Mouse (Mus musculus) hindbrain, embryonic 10.5 days (tissue): ENCODE measurements around the gene Sarnp. TPM values are rescaled to one million over a fixed set of nuclear protein-coding genes. Genes with fewer than 3 reads are reported as not detected.

Experiments
- DNase-seq: peaks from one replicate; pipeline ENCODE4 v3.0.0-alpha.2; 2017; ENCODE audit warnings: low spot score
- H3K27ac ChIP-seq: fragments of 300-500 bp; sonication (generic); 2 replicates; pipeline ENCODE4 v1.5.1; 2016; ENCODE audit warnings: mild to moderate bottlenecking, moderate library complexity
- H3K27me3 ChIP-seq: fragments of 300-500 bp; sonication (generic); 2 replicates; pipeline ENCODE4 v1.6.1; 2016; ENCODE audit warnings: mild to moderate bottlenecking; ENCODE audit not compliant: poor library complexity, insufficient read depth, severe bottlenecking
- H3K36me3 ChIP-seq: fragments of 300-500 bp; sonication (generic); 2 replicates; pipeline ENCODE4 v1.6.1; 2016; ENCODE audit warnings: mild to moderate bottlenecking, moderate library complexity
- H3K4me1 ChIP-seq: fragments of 300-500 bp; sonication (generic); replicated peaks from 2 replicates; pipeline ENCODE4 v1.6.1; 2016; ENCODE audit warnings: mild to moderate bottlenecking
- H3K4me3 ChIP-seq: fragments of 300-500 bp; sonication (generic); 2 replicates; pipeline ENCODE4 v1.5.1; 2016; ENCODE audit warnings: mild to moderate bottlenecking, moderate library complexity
- H3K9me3 ChIP-seq: fragments of 300-500 bp; sonication (generic); 2 replicates; pipeline ENCODE4 v1.6.1; 2016; ENCODE audit warnings: mild to moderate bottlenecking, moderate library complexity
- WGBS: fragments of 180-500 bp; shearing (Covaris S2); methylation state at CpG from one replicate; pipeline ENCODE4 v1.1.7; 2016; 5-methylcytosine and 5-hydroxymethylcytosine counted together
- polyA plus RNA-seq: library from polyadenylated mRNA; unstranded; fragments of >200 nt; fragmentation: Nextera tagmentation; extraction: Ambion mirVana; gene quantifications from 2 replicates; pipeline ENCODE4 v1.2.1, GENCODE M21; 2016

Gene Sarnp
- polyA plus RNA-seq, 1 experiment from 2014 or later, result 251 TPM

DNA sequence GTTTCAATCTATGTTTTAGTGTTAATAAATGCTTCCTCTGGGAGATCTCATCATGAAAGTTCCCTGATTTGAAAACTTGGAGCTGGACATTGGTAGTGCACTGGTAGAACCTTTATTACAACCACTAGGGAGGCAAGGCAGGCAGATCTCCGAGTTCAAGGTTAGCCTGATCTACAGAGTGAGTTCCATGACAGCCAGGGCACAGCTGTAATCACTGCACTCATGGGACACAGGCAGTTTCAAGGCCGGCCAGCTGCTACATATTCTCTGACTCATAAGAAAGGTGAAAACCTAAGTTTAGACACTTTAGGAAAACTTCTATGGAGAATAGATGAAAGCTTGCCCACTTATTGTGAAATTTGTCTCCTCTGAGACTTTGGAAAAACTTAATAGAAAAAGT is 61.7 kb downstream of the Sarnp start:
- H3K36me3 ChIP-seq, result peaks cover 86% of the 10 kb centered on the region
- no peaks in the 10 kb centered on the region for H3K27me3 ChIP-seq
- DNase-seq, result no peak
- no peak overlapping the region for H3K27ac ChIP-seq
- no peak overlapping the region for H3K4me3 ChIP-seq
- 0 out of 2 replicates have a peak, but pooled peaks cover 2% of the 10 kb centered on the region for H3K4me1 ChIP-seq
- WGBS, result 89% methylated on average over 2 of the region's 2 CpGs
- H3K9me3 ChIP-seq, result no peaks in the 10 kb centered on the region

DNA sequence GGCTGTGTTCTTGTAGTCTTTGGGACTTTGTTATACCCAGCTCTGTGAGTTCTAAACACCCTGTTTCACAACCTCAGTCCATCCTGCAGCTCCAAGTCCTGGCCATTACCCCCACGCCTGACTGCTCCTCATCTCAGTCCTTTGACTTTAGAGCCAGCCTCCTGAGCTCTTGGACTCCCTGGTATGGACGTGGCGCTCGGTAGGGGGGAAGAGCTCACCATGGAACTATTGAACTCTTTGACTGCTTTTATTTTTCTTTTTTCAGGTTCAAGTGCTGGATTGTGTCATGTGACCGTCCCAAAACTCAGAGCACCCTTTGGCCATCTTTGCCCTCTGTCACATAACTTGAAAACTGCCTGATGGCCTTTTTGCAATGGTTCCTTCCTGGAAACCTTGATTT is 64.9 kb downstream of the Sarnp start:
- Histone ChIP-seq H3K4me1 (peaks cover 16% of the 10 kb centered on the region), H3K27me3 (no peaks in the 10 kb centered on the region), H3K4me3 (no peak overlapping the region), H3K27ac (no peak overlapping the region), H3K9me3 (no peaks in the 10 kb centered on the region), H3K36me3 (peaks cover 88% of the 10 kb centered on the region)
- no peak for DNase-seq
- WGBS, result 83% methylated on average over 5 of the region's 5 CpGs

DNA sequence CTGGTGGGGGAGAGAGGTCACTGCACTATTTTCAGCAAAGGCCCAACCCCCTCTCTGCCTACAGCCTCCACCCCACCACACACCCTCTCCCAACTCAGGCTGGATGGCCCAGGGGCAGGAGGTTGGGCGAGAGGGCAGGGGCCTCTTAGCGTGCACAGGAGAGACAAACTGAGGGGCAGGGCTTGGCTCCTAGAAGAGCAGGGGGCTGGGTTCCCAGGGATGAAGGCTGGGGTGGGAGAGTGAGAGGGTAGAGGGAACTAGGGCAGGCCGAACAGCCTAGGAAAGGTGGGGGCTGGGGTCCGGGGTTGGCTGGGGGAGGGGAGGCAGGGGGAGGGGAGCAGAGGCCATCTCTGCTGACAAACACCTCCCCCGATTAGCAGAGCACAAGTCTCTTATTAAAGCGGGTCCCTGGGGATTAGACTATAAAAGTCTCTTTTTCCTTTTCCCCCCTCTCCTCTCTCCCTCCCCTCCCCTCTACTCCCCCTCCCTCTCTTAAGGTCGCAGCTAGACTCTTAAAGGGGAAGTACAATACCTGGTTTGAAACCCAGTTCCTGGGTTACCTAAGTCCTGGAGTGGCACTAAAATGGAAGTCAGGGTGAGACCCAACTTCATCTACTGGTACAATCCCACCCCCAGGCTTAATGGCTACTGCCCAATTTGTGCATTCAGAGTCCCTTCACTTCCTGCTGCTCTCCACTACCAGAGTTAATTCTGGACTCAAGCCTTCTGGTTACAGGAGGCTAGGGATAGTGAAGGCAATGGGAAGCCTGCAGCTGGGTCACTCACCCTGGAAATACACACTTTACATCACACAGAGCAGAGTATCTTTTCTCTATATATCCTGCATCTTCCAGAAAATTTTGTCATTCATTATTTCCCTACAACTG is 72.1 kb downstream of the Sarnp start:
- peaks cover 10% of the 10 kb centered on the region; the same call in 1 of the 2 replicates for H3K27me3 ChIP-seq
- peak overlapping the region; percentile 92 for H3K27ac ChIP-seq
- H3K36me3 ChIP-seq, result peaks cover 42% of the 10 kb centered on the region
- peaks cover 57% of the 10 kb centered on the region for H3K4me1 ChIP-seq
- H3K9me3 ChIP-seq, result no peaks in the 10 kb centered on the region
- 0% methylated on average over 7 of the region's 7 CpGs for WGBS
- DNase-seq, result peak; percentile 84
- H3K4me3 ChIP-seq, result peak overlapping the region; percentile 87

DNA sequence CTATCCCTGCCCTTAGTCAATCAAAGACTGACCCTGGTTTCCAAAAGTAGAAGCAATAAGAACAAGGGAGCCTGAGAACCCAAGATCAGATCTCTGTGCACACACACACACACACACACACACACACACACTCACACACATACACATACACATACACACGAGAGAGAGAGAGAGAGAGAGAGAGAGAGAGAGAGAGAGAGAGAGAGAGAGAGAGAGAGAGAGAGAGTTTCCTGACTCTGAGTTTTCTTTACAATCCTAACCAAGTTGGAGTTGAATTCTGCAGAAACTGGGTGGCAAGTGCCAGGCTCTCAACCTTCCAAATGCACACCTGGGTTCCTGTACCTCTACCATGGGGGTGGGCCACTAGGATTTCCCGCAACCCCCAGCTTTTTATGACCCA is 72.7 kb downstream of the Sarnp start:
- no peak for DNase-seq
- H3K9me3 ChIP-seq, result no peaks in the 10 kb centered on the region
- H3K36me3 ChIP-seq, result peaks cover 35% of the 10 kb centered on the region
- H3K27me3 ChIP-seq, result peaks cover 16% of the 10 kb centered on the region
- 5% methylated on average over 2 of the region's 2 CpGs for whole genome bisulfite sequencing
- peak overlapping the region; percentile 92 for H3K27ac ChIP-seq
- H3K4me1 ChIP-seq, result peaks cover 55% of the 10 kb centered on the region
- H3K4me3 ChIP-seq, result peak overlapping the region; percentile 87

DNA sequence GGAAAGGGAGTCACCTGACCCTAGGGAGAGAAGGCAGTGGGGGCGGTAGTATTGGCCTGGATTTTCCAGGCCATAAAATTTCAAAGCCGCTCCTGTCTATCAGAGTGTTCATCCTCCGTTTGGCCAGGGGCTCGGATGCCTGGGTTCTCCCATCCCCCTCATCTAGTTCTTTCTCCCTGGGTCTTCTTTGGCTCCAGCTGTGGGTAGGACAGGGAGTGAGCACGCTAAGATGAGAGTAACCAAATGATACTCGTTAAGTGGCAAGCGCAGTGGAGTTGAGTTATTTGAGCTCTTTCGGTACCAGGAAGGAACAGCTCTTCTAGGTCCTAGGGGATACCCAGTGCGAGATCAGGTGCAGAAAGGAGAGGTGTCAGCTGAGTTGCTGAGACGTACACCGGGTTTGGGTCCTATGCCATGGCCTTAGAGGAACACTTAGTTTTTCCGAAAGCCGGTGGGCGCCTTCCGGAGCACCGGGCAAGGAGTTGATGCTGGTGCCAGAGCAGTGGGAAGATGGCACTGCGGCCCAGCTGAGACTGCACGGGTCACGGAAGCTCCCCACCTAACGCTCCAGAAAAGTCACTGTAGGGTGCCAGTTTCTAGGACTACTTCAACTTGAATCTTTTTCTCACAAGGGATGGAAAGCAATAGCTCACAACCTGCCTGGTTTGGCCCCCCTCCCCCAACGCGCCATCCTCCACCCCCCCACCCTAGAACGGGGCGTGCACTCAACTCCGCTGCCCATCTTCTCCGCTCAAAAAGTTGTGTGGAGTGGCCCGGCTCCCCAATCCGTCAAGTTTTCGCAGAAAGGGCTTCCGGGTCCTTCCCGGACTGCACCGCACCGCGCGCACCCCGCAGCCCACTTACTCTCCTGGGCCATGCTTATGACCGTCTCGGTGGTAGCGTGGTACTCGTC is 73.5 kb downstream of the Sarnp start:
- WGBS, result under 1% methylated on average over 40 of the region's 40 CpGs
- peaks cover 27% of the 10 kb centered on the region for H3K36me3 ChIP-seq
- H3K27me3 ChIP-seq, result peaks cover 22% of the 10 kb centered on the region
- H3K9me3 ChIP-seq, result no peaks in the 10 kb centered on the region
- peak; percentile 33 for DNase-seq
- H3K27ac ChIP-seq, result peak overlapping the region; percentile 92
- peaks cover 58% of the 10 kb centered on the region for H3K4me1 ChIP-seq
- peak overlapping the region; percentile 87 for H3K4me3 ChIP-seq

DNA sequence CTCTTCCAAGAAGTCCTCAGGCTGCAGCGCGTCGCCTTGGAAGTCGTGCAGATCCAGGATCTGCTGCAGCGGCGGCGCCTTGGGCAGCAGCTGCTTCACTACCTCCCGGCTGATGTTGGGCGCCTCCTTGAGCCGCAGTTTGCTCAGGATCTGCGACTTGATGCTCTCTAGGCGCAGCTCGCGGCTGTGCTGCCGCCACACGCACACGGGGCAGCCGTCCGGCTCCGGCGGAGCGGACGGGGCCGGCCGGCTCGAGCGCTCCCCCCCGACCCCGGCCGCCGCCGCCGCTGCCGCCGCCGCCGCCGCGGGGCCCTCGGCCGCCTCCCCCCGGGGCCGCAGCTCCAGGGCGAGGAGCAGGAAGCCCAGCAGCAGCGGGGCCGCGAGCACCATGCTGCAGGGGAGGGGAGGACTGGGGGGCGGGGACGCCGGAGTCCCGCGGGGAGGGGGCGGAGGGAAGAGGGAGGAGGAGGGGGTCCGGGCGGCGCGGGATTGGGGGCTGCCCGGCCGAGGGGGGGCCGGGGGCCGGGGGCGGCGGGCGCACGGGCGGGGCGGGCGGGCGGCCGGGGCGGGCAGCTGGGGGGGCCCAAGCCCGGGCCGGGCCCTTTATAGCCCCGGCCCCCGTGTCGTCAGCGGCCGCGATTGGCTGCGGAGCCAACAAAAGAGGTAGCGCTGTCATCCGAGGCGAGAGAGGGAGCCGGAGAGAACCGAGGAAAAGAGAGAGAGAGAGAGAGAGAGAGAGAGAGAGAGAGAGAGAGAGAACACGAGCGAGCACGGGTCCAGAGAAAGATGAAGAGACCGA is 74.4 kb downstream of the Sarnp start, which contains the start of gene Gdf11:
TSS of gene Gdf11 (minus strand) at position 423 of the 799 bp plus-strand sequence.
- DNase-seq, result peak; percentile 87
- H3K4me3 ChIP-seq, result peak within 1 kb of the TSS; percentile 87
- peak within 1 kb of the TSS; percentile 92 for H3K27ac ChIP-seq
- no peaks in the 10 kb centered on the region for H3K9me3 ChIP-seq
- H3K36me3 ChIP-seq, result peaks cover 19% of the 10 kb centered on the region
- peaks cover 30% of the 10 kb centered on the region for H3K27me3 ChIP-seq
- under 1% methylated on average over 75 of the region's 89 CpGs for WGBS
- H3K4me1 ChIP-seq, result peaks cover 60% of the 10 kb centered on the region

DNA sequence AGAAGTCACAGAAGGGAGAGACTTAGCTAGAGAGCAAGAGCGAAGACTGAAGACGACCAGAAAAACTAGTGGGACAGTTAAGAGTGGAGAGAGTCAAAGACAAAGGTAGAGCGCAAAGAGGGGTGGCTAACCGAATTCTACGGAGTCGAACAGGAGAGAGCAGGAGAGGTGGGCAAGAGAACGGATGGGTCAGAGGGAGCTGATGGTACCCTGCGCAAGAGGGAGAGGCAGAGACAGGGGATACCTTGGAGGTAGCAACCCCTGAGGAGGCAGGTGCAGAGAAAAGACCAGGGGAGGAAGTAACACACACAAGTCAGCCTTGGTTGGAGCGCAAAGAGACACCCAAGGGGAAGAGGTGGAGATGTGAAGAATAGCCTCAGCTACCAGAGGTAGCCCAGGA is 75.1 kb downstream of the Sarnp start:
- Histone ChIP-seq H3K27ac (peak overlapping the region; percentile 92), H3K27me3 (peaks cover 38% of the 10 kb centered on the region), H3K4me3 (peak overlapping the region; percentile 87), H3K36me3 (peaks cover 11% of the 10 kb centered on the region), H3K9me3 (no peaks in the 10 kb centered on the region), H3K4me1 (peaks cover 61% of the 10 kb centered on the region)
- peak; percentile 44 for DNase-seq
- WGBS, result 2% methylated on average over 9 of the region's 9 CpGs

DNA sequence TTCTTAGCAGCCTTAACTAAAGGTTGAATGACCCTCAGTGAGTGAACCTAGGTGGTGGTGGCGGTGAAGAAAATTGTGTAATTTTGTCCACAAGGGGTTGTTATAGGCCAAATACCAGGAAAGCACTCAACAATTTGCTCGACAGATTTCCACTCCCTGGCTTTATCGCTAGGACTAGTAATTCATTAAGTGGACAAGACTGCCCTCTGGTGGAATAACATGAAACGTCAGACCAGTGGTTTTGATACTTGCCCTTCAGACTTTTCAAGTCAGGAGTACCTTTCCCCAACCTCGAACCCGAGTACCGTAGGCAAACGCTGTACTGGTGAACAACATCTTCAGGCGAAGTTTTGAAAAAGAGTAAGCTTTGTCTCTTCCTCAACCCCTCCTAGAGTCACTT is 78.3 kb downstream of the Sarnp start:
- peaks cover 32% of the 10 kb centered on the region for H3K4me1 ChIP-seq
- H3K27ac ChIP-seq, result no peak overlapping the region
- H3K36me3 ChIP-seq, result no peaks in the 10 kb centered on the region
- H3K9me3 ChIP-seq, result no peaks in the 10 kb centered on the region
- 0% methylated on average over 9 of the region's 9 CpGs for WGBS
- H3K27me3 ChIP-seq, result peaks cover 43% of the 10 kb centered on the region
- H3K4me3 ChIP-seq, result peak overlapping the region; percentile 28; the same call in 1 of the 2 replicates
- DNase-seq, result peak; percentile 76

DNA sequence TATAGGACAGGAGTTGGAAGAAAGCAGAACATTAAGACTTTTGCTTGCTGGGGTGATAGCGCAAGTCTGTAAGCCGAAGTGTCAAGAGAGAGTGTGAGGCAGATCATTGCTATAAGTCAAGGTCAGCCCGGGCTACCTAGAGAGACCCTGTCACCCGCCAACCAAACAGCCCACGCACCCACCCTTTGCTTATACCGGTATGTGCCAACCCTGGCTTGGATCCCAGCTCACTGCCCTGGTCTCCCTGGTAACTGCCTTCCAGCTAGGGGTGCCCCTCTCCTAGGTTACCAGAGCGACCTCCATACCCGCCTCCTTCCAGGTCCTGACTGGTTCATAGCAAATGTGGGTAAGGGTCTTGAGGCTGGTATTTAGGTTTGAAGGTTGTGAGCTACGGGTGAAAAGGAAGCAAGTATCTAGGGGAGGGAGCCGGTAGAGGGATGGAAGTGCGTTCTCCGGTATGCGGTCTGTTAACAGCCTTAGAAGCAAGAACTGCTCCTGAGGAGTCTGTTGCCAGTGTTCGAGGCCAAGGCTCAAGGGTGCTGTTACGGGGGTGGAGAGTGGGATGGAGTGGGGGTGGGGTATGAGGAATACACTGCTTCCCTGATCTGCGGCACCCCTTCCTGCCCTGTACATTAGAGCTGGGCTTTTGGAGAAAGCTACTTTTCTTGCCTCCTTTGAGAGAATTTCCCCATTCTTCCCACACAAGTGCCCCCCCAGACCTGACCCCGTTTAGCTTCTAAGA is 79.0 kb downstream of the Sarnp start:
- WGBS, result 2% methylated on average over 17 of the region's 17 CpGs
- Histone ChIP-seq H3K9me3 (no peaks in the 10 kb centered on the region), H3K27ac (no peak overlapping the region), H3K4me3 (peak overlapping the region; percentile 28), H3K4me1 (peaks cover 28% of the 10 kb centered on the region), H3K36me3 (no peaks in the 10 kb centered on the region), H3K27me3 (peaks cover 43% of the 10 kb centered on the region)
- DNase-seq, result no peak

DNA sequence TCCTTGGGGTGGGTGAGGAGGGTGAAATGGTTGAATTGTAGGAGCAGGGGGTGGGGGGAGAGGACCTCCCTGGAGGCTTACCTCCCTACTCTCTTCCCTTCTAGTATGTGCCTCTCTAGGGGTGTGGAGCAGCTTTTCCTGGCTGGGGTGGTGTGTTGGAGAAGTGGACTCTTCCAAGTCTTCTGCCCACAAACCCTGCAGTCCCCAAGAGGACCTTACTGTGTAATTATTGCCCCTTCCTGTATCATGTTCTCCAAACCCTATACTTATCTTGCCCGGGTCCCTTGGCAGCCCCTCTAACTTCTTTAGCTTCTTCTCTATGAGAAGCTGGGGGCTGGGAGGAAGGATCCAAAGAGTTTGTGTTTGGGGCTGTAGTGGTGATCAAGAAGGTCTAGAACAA is 79.7 kb downstream of the Sarnp start:
- 39% methylated on average over 1 of the region's 1 CpGs for WGBS
- Histone ChIP-seq H3K36me3 (no peaks in the 10 kb centered on the region), H3K27ac (no peak overlapping the region), H3K4me3 (no peak overlapping the region), H3K4me1 (peaks cover 28% of the 10 kb centered on the region), H3K27me3 (peaks cover 43% of the 10 kb centered on the region), H3K9me3 (no peaks in the 10 kb centered on the region)
- DNase-seq, result no peak

DNA sequence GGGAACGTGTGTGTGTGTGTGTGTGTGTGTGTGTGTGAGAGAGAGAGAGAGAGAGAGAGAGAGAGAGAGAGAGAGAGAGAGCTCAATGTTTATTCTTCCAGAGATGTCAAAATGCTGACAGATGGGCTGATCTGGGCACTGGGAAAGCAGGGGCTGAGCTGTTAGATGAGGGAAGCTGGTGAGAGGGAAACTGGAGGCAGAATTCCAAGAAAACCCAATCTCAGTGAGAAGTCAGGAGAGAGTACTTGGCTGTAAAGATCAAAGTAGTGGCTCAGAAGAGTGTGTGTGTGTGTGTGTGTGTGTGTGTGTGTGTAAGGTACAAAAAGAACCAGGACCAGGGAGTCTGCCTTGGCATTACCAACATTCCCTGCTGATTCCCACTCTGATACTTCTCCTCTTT is 80.4 kb downstream of the Sarnp start:
- Histone ChIP-seq H3K4me3 (no peak overlapping the region), H3K36me3 (no peaks in the 10 kb centered on the region), H3K4me1 (peaks cover 23% of the 10 kb centered on the region), H3K9me3 (no peaks in the 10 kb centered on the region), H3K27me3 (peaks cover 43% of the 10 kb centered on the region), H3K27ac (no peak overlapping the region)
- no peak for DNase-seq
- 24% methylated on average over 1 of the region's 1 CpGs for WGBS
